Mouse (Mus musculus): ENCODE measurements around the gene Ppm1a. TPM values are rescaled to one million over a fixed set of nuclear protein-coding genes. Genes with fewer than 3 reads are reported as not detected.
A peak's percentile ranks its signal among the peaks of the same experiment; 100 is the strongest.

Gene Ppm1a
- total and polyA plus RNA-seq, 3 experiments: 111 to 119 TPM; not detected in 1

GRCm38 (mm10) chr12:72835518-72836015 lies 78.3 kb downstream of the Ppm1a start:
- H3K4me3 ChIP-seq (ENCODE audit: control insufficient read depth in 1 of 2, insufficient read depth in 1 of 2, low read depth in 2 of 2, low read length in 2 of 2): no peak overlapping the region
- no peaks in the 10 kb centered on the region for H3K9me3 ChIP-seq (replicated peaks; ENCODE audit: insufficient read depth, low read length)
- peak; percentile 28 for DNase-seq (ENCODE audit: low read depth, low spot score)
- H3K36me3 ChIP-seq (ENCODE audit: control insufficient read depth in 1 of 2, insufficient read depth in 2 of 2, low read length in 2 of 2): no peaks in the 10 kb centered on the region
- no peaks in the 10 kb centered on the region for H3K27me3 ChIP-seq (ENCODE audit: control insufficient read depth in 1 of 2, insufficient read depth in 2 of 2, low read length in 2 of 2)
- H3K27ac ChIP-seq (ENCODE audit: control insufficient read depth, low read depth, low read length): no peak overlapping the region
- no peaks in the 10 kb centered on the region for H3K4me1 ChIP-seq (ENCODE audit: control insufficient read depth in 1 of 2, insufficient read depth in 2 of 2, low read length in 2 of 2)
- TF ChIP-seq CTCF (IDR thresholded peaks at IDR 0.05 in 2 of 3, conservative IDR thresholded peaks at IDR 0.05 in 1 of 3; ENCODE audit: control insufficient read depth in 1 of 3, insufficient read depth in 1 of 3, low read depth in 2 of 3, low read length in 3 of 3, poor library complexity in 1 of 3, severe bottlenecking in 1 of 3) (peak; percentile 38 to 53 (median 40); a peak in 5 of 6 replicates), GABPA (IDR thresholded peaks at IDR 0.05; ENCODE audit: low read depth, low read length) (no peak)
- H3K79me2 ChIP-seq (ENCODE audit: control insufficient read depth, insufficient read depth, low read length, poor library complexity): no peaks in the 10 kb centered on the region
- H3K9ac ChIP-seq (ENCODE audit: control insufficient read depth, low read depth, low read length, poor library complexity, severe bottlenecking): no peak overlapping the region

DNA sequence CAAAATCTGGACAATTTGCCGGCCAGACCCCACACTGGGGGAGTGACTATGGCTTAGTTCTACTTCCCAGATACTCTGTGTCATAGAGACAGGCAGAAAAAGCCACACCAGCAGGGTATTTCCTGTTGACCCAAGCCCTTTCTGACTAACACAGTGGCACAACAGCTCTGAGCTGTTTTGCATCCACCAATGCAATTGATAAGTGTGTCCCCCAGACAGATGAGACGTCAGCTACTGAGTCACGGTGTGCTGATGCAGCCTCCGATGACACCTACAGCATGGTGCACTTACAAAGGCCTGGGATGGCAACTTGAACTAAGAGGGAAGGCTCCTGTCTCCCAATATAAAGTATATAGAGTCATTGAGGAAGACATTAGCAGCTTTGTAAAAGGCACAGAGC lies 80.0 kb downstream of the Ppm1a start:
- H3K9me3 ChIP-seq (replicated peaks; ENCODE audit: insufficient read depth, low read length): no peaks in the 10 kb centered on the region
- no peak overlapping the region for H3K4me3 ChIP-seq (ENCODE audit: control insufficient read depth in 1 of 2, insufficient read depth in 1 of 2, low read depth in 2 of 2, low read length in 2 of 2)
- H3K9ac ChIP-seq (ENCODE audit: control insufficient read depth, low read depth, low read length, poor library complexity, severe bottlenecking): no peak overlapping the region
- H3K36me3 ChIP-seq (ENCODE audit: control insufficient read depth in 1 of 2, insufficient read depth in 2 of 2, low read length in 2 of 2): no peaks in the 10 kb centered on the region
- H3K27ac ChIP-seq (ENCODE audit: control insufficient read depth, low read depth, low read length): no peak overlapping the region
- no peak for TF ChIP-seq RAD21 (IDR thresholded peaks at IDR 0.05; ENCODE audit: low read depth, low read length)
- TF ChIP-seq MAFK (IDR thresholded peaks at IDR 0.05; ENCODE audit: borderline replicate concordance, low read depth, low read length): no peak
- TF ChIP-seq ZMIZ1 (IDR thresholded peaks at IDR 0.05; ENCODE audit: low read depth, low read length): no peak
- no peak for TF ChIP-seq GATA1 (IDR thresholded peaks at IDR 0.05; ENCODE audit: low read depth, low read length)
- no peak for TF ChIP-seq MEF2A (IDR thresholded peaks at IDR 0.05; ENCODE audit: extremely low read depth, insufficient replicate concordance, low read depth, low read length, poor library complexity, severe bottlenecking)
- TF ChIP-seq BHLHE40 (IDR thresholded peaks at IDR 0.05; ENCODE audit: borderline replicate concordance, low read depth, low read length): no peak
- no peaks in the 10 kb centered on the region for H3K79me2 ChIP-seq (ENCODE audit: control insufficient read depth, insufficient read depth, low read length, poor library complexity)
- no peaks in the 10 kb centered on the region for H3K4me1 ChIP-seq (ENCODE audit: control insufficient read depth in 1 of 2, insufficient read depth in 2 of 2, low read length in 2 of 2)
- DNase-seq (ENCODE audit: low read depth, low spot score): no peak
- no peaks in the 10 kb centered on the region for H3K27me3 ChIP-seq (ENCODE audit: control insufficient read depth in 1 of 2, insufficient read depth in 2 of 2, low read length in 2 of 2)

DNA sequence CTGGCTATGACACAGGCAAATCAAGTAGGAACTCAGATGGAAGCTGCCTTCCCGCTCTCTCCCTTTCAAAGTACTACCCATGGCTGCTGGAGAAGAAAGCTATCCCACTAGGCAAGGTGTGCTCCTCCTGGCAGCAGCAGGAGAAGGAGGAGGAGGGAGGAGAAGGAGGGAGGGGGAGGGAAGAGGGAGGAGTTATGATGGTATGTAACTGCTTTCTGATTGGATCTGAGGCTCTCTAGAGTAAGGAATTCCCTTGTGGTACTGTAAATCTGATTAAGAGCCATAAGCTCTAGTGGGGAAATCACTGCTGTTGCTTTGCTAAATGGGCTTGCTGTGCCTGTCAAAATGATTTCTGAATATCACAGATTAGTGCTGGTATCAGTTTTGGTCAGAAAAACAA lies 84.2 kb downstream of the Ppm1a start:
- Histone ChIP-seq H3K79me2 (ENCODE audit: control insufficient read depth, insufficient read depth, low read length, poor library complexity) (no peaks in the 10 kb centered on the region), H3K4me3 (ENCODE audit: control insufficient read depth in 1 of 2, insufficient read depth in 1 of 2, low read depth in 2 of 2, low read length in 2 of 2) (no peak overlapping the region), H3K27ac (ENCODE audit: control insufficient read depth, low read depth, low read length) (no peak overlapping the region), H3K4me1 (ENCODE audit: control insufficient read depth in 1 of 2, insufficient read depth in 2 of 2, low read length in 2 of 2) (0 out of 4 replicates have a peak, but pooled peaks cover 0 to 3% of the 10 kb centered on the region in 2 experiments), H3K9ac (ENCODE audit: control insufficient read depth, low read depth, low read length, poor library complexity, severe bottlenecking) (no peak overlapping the region), H3K36me3 (ENCODE audit: control insufficient read depth in 1 of 2, insufficient read depth in 2 of 2, low read length in 2 of 2) (no peaks in the 10 kb centered on the region), H3K9me3 (replicated peaks; ENCODE audit: insufficient read depth, low read length) (no peaks in the 10 kb centered on the region), H3K27me3 (ENCODE audit: control insufficient read depth in 1 of 2, insufficient read depth in 2 of 2, low read length in 2 of 2) (no peaks in the 10 kb centered on the region)
- TF ChIP-seq MAZ (IDR thresholded peaks at IDR 0.05; ENCODE audit: low read depth, low read length): no peak
- no peak for TF ChIP-seq USF1 (IDR thresholded peaks at IDR 0.05; ENCODE audit: low read depth, low read length)
- no peak for TF ChIP-seq ZKSCAN1 (IDR thresholded peaks at IDR 0.05; ENCODE audit: low read depth, low read length)
- no peak for TF ChIP-seq CTCF (IDR thresholded peaks at IDR 0.05 in 2 of 3, conservative IDR thresholded peaks at IDR 0.05 in 1 of 3; ENCODE audit: control insufficient read depth in 1 of 3, insufficient read depth in 1 of 3, low read depth in 2 of 3, low read length in 3 of 3, poor library complexity in 1 of 3, severe bottlenecking in 1 of 3)
- TF ChIP-seq MYC (IDR thresholded peaks at IDR 0.05; ENCODE audit: low read depth, low read length): no peak
- no peak for DNase-seq (ENCODE audit: low read depth, low spot score)
